Mouse (Mus musculus) brain, embryonic 18.5 days (tissue): ENCODE data around the gene Map3k13.
"Not testable (repeated sequence)": the region's sequence is repeated elsewhere in the genome, so short reads cannot be mapped to it uniquely, and the experiment has no call there.

Experiments used
- DNase-seq: peaks from one replicate; pipeline ENCODE4 v3.0.0-alpha.2; 2012; ENCODE audit warnings: low read depth, low spot score

Map3k13 gene

DNA sequence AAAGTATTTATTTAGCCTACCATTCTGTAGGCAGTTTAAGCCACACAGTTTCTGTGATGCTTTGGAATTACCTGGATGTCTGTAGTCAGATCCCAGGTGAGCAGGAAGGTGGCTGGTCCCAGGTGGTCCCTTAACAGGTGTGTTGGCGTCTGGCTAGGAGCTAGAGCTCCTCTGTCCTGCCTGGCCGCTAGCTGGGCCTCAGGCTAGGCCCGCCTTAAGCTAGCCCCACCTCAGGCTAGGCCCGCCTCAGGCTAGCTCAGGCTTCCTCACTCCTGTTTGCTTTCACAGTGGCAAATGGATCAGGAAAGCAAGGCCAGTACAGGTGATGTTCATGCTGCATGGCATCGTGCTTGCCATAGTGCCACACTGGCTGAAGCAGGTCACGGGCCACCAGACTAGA is 112.8 kb downstream of the Map3k13 start:
- DNase-seq, result no peak

DNA sequence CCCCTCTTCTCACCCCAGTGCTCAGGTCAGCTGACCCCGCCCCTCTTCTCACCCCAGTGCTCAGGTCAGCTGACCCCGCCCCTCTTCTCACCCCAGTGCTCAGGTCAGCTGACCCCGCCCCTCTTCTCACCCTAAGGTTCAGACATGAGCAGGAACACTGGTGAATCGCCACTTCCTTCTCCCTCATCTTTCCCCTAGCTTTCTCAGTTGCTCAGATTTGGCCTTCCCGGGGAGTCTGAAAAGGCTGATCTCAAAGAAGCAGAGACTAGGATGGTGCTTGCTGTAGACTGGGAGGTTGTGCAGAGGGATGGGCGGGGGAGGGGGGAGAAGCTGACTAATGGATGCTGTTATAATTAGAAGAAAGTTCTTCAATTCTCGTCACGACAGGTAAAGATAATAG is 114.8 kb downstream of the Map3k13 start:
- not testable (repeated sequence) for DNase-seq

DNA sequence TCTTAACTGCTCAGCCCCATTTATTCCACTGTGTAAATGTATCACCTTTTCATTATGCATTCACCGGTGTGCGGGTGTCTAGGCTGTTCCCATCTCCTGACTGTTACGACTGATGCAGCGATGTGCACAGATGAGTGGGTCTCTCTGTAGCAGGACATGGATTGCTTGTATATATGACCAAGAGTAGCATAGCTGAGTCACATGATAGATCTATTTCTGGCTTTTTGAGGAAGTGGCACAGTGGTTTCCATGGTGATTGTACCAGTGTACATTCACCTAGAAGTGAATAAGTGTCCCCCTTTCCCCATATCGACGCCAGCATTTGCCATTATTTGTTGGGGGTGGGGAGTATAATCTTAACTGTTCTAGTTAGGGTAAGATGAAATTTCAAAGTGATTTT is 119.2 kb downstream of the Map3k13 start:
- no peak for DNase-seq

DNA sequence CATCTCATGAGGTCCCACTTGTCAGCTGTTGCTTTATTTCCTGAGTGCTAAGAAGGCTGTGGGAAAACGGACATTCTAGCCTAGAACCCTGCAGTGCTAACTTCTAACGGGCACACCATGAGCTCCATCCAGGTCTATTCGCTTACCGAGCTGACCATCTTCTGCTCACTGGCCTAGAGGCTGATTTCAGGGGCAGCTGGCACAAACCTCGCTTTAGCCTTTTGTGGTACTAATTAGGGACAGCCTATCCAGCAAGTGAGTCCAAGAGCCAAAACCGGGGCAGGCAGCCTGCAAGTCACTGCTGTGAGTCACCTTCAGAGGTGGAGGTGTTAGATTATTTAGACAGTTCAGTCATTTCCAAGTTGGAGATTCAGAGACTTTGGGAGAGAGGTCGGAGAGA is 122.5 kb downstream of the Map3k13 start:
- DNase-seq, result no peak

DNA sequence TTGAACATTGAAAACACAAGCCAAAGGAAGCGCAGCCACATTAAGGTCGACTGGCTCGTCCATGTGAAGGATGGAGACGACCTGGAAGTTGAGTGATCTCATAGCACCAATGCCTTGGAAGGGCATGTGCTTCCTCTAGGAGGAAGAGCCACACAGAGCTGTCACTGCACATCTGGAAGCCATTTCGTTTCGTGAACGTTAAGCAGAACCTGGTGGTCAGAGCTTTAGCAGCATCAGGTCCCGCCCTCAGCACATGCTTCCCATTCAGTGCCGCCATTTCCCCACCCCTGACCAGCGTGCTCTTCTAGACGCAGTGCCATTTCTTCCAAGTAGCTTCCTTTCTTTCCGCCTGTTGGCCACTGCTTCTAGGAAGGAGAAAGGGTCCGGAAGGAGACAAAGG is 134.3 kb downstream of the Map3k13 start:
- DNase-seq, result no peak

DNA sequence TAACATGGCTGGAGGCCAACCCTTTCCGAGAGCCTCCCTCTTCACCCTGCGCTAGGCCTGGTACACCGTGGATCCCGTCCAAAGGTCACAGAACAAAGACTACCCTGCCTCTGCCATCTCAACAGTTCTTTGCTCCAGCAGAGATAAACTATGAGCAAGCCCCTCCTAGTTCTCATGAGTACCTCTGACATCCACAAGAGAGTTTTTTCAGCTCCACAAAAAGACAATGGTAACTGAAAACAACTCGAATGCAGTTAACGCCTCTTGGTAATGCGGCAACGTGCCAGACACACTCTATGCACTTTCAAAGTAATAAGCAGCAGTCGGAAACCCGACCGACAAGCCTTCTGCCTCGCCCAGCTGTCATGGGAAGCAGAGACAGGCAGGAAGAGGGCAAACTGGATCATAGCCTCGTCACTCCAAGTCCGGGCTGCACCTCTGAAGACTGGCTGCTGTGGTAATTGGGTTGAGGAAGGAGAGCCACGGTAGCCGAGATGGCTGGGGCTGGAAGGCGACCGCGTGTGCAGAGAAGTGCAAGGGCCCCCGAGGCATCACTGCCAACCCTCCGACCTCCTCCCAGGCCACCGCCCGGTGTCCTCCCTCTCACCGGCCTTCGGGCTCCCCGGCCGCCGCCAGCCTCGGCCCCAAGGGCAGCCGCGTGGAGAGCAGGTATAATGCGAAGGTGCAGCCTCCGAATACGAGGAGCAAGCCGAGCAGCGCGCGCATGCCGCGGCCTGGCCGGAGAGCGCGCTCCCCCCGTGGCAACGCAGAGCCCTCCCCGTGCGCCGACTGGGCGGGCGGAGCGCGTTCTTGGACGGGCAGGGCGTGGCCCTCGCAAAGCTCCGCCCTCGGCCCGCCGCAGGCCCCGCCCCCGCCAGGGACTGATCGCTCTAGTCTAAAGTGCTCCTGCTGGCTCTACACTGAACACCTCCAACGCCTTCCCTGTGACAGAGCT is 152.9 kb downstream of the Map3k13 start, which contains the start of gene Tmem41a:
Gene Tmem41a (minus strand): TSS at position 792 of the 955 bp plus-strand sequence.
- DNase-seq, result peak; percentile 56

DNA sequence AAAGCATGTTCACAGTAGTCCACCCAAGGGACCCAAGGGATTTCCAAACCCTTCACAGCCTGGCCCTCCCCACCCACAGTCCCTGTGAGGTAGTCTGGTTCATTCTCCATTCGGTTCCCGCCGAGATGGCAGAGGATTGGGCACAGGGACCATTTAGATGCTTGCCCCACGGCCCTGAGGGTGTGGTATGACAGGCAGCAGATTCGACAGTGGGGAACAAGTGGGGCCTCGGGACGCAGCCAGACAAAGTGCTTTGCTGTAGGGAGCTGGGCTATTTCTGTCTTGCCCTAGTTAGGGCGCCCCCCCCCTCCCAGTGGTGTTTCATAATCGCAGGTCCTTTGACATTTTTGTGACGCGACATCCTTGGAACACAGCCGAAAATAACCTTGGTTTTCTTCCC is 161.4 kb downstream of the Map3k13 start:
- no peak for DNase-seq

DNA sequence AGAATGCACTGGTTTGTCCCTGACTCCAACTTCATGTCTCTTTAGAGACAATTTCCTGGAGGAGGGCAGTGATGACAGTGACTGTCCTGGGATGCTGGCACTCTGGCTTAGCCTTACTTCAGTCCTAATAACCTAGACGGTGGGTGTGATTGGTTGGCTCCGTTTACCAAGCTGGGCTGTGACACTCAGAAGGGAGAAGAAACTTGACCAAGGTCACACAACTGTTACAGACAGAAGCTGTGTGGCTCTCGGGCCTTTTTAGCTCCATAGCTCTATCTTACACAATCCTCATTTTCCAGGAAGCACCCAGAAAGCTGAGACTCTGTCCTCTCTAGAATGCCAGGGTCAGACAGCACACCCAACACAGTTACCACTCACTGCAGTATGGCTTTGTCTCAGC is 171.4 kb downstream of the Map3k13 start:
- DNase-seq, result no peak

DNA sequence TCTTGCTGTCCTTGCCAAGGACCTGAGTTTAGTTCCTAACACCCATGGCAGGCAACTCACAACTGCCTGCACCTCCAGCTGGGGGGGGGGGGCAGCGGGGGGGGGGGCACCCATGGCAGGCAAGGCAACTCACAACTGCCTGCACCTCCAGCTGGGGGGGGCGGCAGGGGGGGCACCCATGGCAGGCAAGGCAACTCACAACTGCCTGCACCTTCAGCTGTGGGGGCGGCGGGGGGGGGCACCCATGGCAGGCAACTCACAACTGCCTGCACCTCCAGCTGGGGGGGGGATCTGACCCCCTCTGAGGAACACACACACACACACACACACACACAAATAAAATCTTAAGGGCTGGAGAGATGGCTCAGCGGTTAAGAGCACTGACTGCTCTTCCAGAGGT is 175.7 kb downstream of the Map3k13 start:
- DNase-seq, result no peak

DNA sequence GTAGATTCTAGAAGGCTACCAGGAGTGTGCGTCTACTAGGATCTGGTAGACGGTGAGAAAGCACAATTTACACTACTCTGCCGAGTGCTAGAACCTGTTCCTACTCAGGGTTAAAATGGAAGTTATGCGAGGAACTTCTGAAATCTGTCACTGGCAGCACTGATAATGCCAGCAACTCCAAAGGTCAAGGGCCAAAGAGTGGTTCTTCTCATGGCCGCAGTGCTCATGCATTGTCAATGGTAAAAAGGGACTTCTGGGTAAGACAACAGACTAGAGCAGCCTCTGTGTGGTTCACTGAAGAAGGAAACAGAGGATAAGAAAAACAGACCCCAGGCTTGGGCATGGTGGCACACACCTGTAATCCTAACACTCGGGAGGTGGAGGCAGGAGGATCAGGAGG is 176.4 kb downstream of the Map3k13 start:
- DNase-seq, result no peak

DNA sequence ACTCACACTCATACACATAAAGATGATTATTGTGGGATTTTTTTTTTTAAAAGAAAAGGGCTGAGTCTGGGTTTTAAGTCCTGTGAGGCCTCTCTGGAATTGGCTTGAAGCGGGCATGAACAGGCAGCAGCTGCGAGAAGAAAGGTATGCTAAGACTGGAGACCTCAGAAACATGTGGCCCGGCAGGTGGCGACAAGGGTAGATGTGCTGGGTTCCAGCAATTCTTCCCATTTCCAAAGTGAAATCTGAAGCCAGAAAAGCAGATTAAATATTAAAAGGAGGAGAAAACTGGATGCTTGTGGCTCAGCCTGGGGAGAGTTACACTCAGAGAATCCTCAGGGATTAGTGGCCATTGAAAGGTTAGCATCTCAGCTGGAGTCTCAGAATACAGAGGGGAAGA is 177.3 kb downstream of the Map3k13 start:
- DNase-seq, result no peak

DNA sequence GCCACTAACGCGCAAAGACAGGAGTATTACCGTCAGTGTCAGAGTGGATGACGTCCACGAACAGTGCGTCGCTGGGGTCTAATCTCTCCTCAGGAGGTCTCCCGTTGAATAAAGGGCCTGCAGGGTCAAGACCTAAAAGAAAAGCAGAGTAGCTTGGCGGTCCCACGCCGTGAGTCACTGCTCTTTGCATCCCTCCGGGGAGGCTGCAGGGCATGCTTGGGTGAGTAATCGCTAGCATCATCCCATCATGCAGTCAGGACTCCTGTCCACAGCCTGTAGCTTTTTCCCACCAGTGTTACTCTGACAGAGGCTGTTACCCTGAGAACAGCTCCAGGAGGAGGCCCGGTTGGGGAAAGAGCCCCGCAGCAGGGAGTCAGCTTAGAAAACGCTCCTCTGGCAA is 182.1 kb downstream of the Map3k13 start:
- no peak for DNase-seq

DNA sequence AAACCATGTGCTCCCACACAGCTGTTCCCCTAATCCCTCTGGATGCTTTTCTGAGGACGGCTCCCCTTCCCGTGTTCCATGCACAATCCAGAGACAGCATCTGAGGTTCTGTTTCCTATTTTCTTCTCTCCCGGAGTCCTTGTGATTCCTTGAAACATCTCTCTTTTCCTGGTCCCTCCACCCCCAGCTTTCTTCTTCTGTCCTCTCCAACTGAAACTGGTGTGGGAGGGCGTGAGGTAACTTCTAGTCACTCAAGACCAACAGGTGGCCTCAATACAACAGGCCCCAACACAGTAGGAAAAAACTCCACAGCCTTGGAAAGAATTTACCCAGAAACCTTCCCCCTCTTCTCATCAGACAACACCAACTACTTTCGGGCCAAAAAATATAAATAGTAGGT is 183.2 kb downstream of the Map3k13 start:
- DNase-seq, result no peak
